Mouse (Mus musculus) C3H10T1/2 (cell line): ENCODE data around the gene Muc20. TPM values are rescaled to one million over a fixed set of nuclear protein-coding genes. Genes with fewer than 3 reads are reported as not detected.

Experiments used
- polyA plus RNA-seq, 2 experiments: library from polyadenylated mRNA; unstranded; fragments of >200 nt; fragmentation: generic; extraction: Trizol; gene quantifications; one replicate each; pipeline ENCODE4 v1.2.1; 2012; ENCODE audit warnings: missing spikeins in 2 of 2

Gene Muc20
- not detected for polyA plus RNA-seq

DNA sequence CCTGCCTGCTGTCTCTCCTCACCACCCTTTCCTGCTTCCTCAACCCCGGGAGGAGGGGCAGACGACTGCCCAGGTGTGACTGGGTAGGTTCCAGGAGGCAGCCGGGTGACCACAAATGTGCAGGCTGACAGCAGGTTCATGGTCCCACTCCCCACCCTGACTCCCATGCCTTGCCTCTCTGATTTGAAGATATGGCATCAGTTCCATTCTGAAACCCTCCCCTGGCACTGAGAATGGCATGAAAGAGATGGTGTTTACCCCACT lies at the start of gene Muc20:
TSS of gene Muc20 (minus strand) at position 10 of the 264 bp plus-strand sequence.

DNA sequence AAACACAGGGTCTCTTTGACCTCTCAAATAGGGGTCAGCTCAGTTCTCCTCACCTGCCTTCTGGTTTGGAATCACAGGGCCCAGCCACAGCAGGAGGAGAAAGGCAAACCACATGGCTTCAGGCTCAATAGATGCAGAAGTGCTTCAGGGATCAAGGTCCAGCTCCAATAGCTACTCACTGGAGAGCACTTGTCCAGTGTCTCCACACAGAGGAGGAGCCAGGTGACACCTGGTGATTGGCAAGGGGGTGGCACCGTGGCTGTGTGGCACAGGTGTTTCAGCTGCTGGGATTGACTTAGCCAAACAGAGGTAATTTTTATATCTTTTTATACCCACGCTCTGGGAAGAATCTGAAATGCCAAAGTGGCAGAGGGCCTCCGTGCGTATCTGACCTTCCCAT lies 13.1 kb upstream of the Muc20 start, which contains the start of gene Smbd1:
TSS of gene Smbd1 (minus strand) at position 157 of the 400 bp plus-strand sequence.

DNA sequence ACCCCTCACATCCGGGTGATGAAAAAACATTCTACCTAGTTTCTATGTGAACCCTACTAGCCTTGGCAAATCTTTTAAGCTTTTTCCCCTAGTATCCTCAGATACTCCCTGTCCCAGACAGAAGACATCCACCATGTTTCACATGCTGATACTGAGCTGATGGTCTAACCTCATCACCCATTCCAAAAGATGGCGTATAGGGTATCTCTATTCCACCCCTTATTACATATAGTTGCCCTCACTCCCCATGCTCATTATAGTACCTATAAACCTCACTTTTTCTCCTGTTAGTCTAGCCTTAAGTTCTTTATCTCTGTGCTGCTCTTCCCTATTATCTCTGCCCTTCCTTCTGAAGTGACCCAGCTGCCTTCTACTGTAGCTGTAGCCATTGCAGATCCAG lies 61.6 kb downstream of the Muc20 start, which contains the start of gene Muc4:
TSS of gene Muc4 (plus strand) at position 301 of the 400 bp plus-strand sequence.

Other genes with a start within 250 kb of the Muc20 start
- gene Tfrc, start 188.5 kb downstream of the Muc20 start, polyA plus RNA-seq = 1 to 10 TPM; 1.2 to 1.3 TPM
- gene Tnk2, start 153.6 kb downstream of the Muc20 start, polyA plus RNA-seq = 10 to 100 TPM; 31.4 to 40.3 TPM
- gene Muc4, start 61.5 kb downstream of the Muc20 start, polyA plus RNA-seq = not detected
- gene Smbd1, start 13.0 kb upstream of the Muc20 start, polyA plus RNA-seq = not detected
- 1 to 10 TPM in 1 of 2 experiments, under 1 TPM in 1; 0.87 to 8.0 TPM for gene Fyttd1, start 80.1 kb upstream of the Muc20 start, polyA plus RNA-seq
- gene Rubcn, start 80.3 kb upstream of the Muc20 start, polyA plus RNA-seq = 10 to 100 TPM in 1 of 2 experiments, 1 to 10 TPM in 1; 9.9 to 26.5 TPM
- gene Lrch3, start 116.7 kb upstream of the Muc20 start, polyA plus RNA-seq = 1 to 10 TPM in 1 of 2 experiments, under 1 TPM in 1; 0.16 to 6.6 TPM